Mouse (Mus musculus): Measurements from ENCODE around the gene Gm13272. TPM values are rescaled to one million over a fixed set of nuclear protein-coding genes. Genes with fewer than 3 reads are reported as not detected.
"Not testable (repeated sequence)": the region's sequence is repeated elsewhere in the genome, so short reads cannot be mapped to it uniquely, and the experiment has no call there.

The Gm13272 gene
- polyA plus RNA-seq, 1 experiment from 2014 or later, result not detected

DNA sequence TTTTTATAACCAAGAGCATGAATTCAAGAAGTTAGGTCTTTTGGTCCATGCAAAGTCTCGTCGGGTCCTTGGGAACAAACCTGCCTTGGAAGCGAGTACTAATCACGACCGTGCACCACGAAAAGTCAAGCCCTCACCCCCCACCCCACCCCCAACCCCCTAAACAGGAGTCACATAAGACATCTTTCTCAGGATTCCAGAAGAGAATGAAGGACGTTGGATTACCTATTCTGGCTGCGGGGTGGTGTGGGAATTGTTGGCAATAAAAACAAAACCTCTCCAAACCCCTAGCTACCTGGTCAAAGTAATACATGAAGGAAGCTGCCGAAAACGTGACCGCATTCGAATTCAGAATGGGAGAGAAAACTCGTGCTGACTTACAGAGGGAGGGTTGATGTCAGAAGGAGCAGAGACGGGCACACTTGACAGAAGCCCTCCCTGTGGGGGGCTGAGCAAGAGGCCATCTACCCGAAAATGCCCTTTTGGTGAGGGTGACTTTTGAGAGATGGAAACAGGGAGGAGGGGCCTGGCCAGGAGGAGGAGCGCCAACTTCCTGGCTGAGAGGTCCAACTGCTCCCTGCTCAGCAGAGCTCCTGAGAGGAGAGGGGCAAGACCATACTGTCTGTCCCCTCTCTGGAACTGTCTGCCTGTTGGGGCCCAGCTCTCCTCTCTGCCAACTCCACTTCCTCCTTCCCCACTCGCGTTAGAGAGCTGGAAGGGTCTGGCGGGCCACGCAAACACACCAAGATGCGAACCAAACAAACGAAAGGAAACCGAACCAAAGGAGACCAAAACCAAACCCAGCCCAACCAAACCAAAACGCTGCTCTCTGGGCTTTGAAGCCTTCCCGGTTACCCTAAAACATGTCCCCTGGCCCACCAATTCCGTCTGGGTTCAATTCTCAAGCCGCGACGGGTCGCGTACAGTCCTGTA lies 22.8 kb upstream of the Gm13272 start:
- Histone ChIP-seq H3K4me3 (ENCODE audit: low read depth, low read length) (peak overlapping the region; percentile 42), H3K9ac (replicated peaks; ENCODE audit: low read depth, low read length) (peak overlapping the region; percentile 52), H3K27ac (ENCODE audit: low read length) (peak overlapping the region; percentile 93), H3K4me2 (replicated peaks; ENCODE audit: low read depth, low read length) (peak overlapping the region; percentile 61)
- not testable (repeated sequence) for H3K36me3 ChIP-seq (ENCODE audit: control insufficient read depth, insufficient read depth, low read length); H3K27me3 ChIP-seq (ENCODE audit: control insufficient read depth, insufficient read depth, low read length); H3K9me3 ChIP-seq (ENCODE audit: control insufficient read depth, low read depth, low read length); ATAC-seq (ENCODE audit: insufficient number of reproducible peaks, insufficient read depth, low FRiP score, low read depth); H3K4me1 ChIP-seq (ENCODE audit: control insufficient read depth, insufficient read depth, low read length)
- 11% methylated on average over 28 of the region's 31 CpGs for WGBS

DNA sequence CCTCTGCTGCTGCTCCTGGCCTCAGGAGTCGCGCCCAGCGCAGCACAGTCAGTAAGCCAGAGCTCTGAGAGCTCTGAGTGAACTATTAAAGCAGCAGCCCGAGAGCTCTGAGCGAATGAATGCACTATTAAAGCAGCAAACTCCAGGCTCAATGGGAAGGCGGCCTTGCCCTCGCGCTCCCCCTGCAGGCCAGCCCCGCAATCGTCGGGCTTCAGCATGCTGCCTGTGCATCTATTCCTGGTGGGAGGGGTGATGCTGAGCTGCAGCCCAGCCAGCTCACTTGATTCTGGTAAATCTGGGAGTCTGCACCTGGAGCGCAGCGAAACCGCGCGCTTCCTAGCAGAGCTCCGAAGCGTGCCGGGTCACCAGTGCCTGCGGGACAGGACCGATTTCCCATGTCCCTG lies 22.0 kb upstream of the Gm13272 start:
- not testable (repeated sequence) for H3K36me3 ChIP-seq (ENCODE audit: control insufficient read depth, insufficient read depth, low read length); H3K27me3 ChIP-seq (ENCODE audit: control insufficient read depth, insufficient read depth, low read length); H3K9me3 ChIP-seq (ENCODE audit: control insufficient read depth, low read depth, low read length); H3K4me1 ChIP-seq (ENCODE audit: control insufficient read depth, insufficient read depth, low read length); H3K9ac ChIP-seq (replicated peaks; ENCODE audit: low read depth, low read length)
- Histone ChIP-seq H3K4me2 (replicated peaks; ENCODE audit: low read depth, low read length) (peak overlapping the region; percentile 61), H3K4me3 (ENCODE audit: low read depth, low read length) (peak overlapping the region; percentile 42), H3K27ac (ENCODE audit: low read length) (peak overlapping the region; percentile 93)
- 0% methylated on average over 11 of the region's 21 CpGs for WGBS
- ATAC-seq (ENCODE audit: insufficient number of reproducible peaks, insufficient read depth, low FRiP score, low read depth), result peak; percentile 99

DNA sequence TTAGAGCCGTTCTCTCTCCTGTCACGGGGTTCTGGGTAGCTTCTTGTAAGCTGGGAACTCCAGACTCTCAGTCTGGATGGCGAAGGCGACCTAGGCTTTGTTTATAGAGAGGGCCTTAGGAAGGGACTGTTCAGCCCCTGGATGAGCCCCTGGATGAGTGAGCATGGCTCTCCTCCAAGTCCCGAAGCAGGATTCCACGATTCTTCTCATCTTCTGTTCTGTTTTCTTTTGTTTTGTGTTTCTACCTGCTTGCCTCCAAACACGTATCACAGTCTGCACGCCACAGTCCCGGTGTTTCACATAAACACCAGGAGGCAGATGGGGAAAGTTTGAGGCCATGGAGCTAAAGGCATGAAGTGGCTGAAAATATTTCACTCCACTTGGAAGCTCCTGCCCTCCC lies 20.9 kb upstream of the Gm13272 start:
- H3K27ac ChIP-seq (ENCODE audit: low read length); H3K4me3 ChIP-seq (ENCODE audit: low read depth, low read length); ATAC-seq (ENCODE audit: insufficient number of reproducible peaks, insufficient read depth, low FRiP score, low read depth); H3K9me3 ChIP-seq (ENCODE audit: control insufficient read depth, low read depth, low read length); H3K27me3 ChIP-seq (ENCODE audit: control insufficient read depth, insufficient read depth, low read length); H3K36me3 ChIP-seq (ENCODE audit: control insufficient read depth, insufficient read depth, low read length); H3K4me2 ChIP-seq (replicated peaks; ENCODE audit: low read depth, low read length); H3K9ac ChIP-seq (replicated peaks; ENCODE audit: low read depth, low read length); H3K4me1 ChIP-seq (ENCODE audit: control insufficient read depth, insufficient read depth, low read length): not testable (repeated sequence)
- 85% methylated on average over 9 of the region's 9 CpGs for WGBS

DNA sequence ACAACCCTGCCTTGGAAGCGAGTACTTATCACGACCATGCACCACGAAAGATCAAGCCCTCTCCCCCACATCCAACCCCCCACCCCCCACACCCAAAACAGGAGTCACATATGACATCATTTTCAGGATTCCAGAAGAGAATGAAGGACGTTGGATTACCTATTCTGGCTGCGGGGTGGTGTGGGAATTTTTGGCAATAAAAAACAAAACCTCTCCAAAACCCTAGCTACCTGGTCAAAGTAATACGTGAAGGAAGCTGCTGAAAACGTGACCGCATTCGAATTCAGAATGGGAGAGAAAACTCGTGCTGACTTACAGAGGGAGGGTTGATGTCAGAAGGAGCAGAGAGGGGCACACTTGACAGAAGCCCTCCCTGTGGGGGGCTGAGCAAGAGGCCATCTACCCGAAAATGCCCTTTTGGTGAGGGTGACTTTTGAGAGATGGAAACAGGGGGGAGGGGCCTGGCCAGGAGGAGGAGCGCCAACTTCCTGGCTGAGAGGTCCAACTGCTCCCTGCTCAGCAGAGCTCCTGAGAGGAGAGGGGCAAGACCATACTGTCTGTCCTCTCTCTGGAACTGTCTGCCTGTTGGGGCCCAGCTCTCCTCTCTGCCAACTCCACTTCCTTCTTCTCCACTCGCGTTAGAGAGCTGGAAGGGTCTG lies 19.9 kb upstream of the Gm13272 start, which contains the start of gene Gm13283:
Gene Gm13283 (plus strand): TSS at position 510 of the 659 bp plus-strand sequence.
- ATAC-seq (ENCODE audit: insufficient number of reproducible peaks, insufficient read depth, low FRiP score, low read depth); H3K27ac ChIP-seq (ENCODE audit: low read length): not testable (repeated sequence)
- WGBS, result 24% methylated on average over 8 of the region's 14 CpGs

DNA sequence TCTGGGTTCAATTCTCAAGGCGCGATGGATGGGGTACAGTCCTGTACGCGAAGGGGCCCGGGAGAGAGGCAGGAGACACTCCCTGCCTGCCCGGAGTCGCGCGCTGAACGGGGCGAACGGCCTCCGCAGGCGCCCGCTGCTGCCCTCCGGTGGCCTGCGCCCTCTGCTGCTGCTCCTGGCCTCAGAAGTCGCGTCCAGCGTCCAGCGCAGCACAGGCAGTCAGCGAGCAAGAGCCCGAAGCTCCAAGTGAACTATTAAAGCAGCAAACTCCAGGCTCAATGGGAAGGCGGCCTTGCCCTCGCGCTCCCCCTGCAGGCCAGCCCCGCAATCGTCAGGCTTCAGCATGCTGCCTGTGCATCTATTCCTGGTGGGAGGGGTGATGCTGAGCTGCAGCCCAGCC lies 19.2 kb upstream of the Gm13272 start:
- Histone ChIP-seq H3K4me2 (replicated peaks; ENCODE audit: low read depth, low read length) (peak overlapping the region; percentile 30), H3K4me3 (ENCODE audit: low read depth, low read length) (peak overlapping the region; percentile 16; the same call in 1 of the 2 replicates)
- not testable (repeated sequence) for H3K36me3 ChIP-seq (ENCODE audit: control insufficient read depth, insufficient read depth, low read length); H3K27me3 ChIP-seq (ENCODE audit: control insufficient read depth, insufficient read depth, low read length); H3K9ac ChIP-seq (replicated peaks; ENCODE audit: low read depth, low read length); H3K9me3 ChIP-seq (ENCODE audit: control insufficient read depth, low read depth, low read length); H3K4me1 ChIP-seq (ENCODE audit: control insufficient read depth, insufficient read depth, low read length); H3K27ac ChIP-seq (ENCODE audit: low read length); ATAC-seq (ENCODE audit: insufficient number of reproducible peaks, insufficient read depth, low FRiP score, low read depth)
- 0% methylated on average over 21 of the region's 28 CpGs for WGBS

More for the DNA sequence above, 19.9 kb upstream of the Gm13272 start, which contains the start of gene Gm13283:
- H3K27me3 ChIP-seq (ENCODE audit: control insufficient read depth, insufficient read depth, low read length); H3K9ac ChIP-seq (replicated peaks; ENCODE audit: low read depth, low read length); H3K36me3 ChIP-seq (ENCODE audit: control insufficient read depth, insufficient read depth, low read length); H3K9me3 ChIP-seq (ENCODE audit: control insufficient read depth, low read depth, low read length); H3K4me1 ChIP-seq (ENCODE audit: control insufficient read depth, insufficient read depth, low read length): not testable (repeated sequence)
- Histone ChIP-seq H3K4me2 (replicated peaks; ENCODE audit: low read depth, low read length) (peak within 1 kb of the TSS; percentile 30), H3K4me3 (ENCODE audit: low read depth, low read length) (peak within 1 kb of the TSS; percentile 16; the same call in 1 of the 2 replicates)

DNA sequence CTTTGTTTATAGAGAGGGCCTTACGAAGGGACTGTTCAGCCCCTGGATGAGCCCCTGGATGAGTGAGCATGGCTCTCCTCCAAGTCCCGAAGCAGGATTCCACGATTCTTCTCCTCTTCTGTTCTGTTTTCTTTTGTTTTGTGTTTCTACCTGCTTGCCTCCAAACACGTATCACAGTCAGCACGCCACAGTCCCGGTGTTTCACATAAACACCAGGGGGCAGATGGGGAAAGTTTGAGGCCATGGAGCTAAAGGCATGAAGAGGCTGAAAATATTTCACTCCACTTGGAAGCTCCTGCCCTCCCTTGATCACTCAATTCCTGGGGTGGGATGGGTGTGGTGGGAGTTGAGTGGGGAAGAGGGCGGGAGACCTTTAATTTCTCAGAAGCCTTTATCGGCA lies 17.9 kb upstream of the Gm13272 start:
- 65% methylated on average over 6 of the region's 8 CpGs for WGBS
- not testable (repeated sequence) for H3K9me3 ChIP-seq (ENCODE audit: control insufficient read depth, low read depth, low read length); H3K4me1 ChIP-seq (ENCODE audit: control insufficient read depth, insufficient read depth, low read length); ATAC-seq (ENCODE audit: insufficient number of reproducible peaks, insufficient read depth, low FRiP score, low read depth); H3K9ac ChIP-seq (replicated peaks; ENCODE audit: low read depth, low read length); H3K36me3 ChIP-seq (ENCODE audit: control insufficient read depth, insufficient read depth, low read length); H3K27me3 ChIP-seq (ENCODE audit: control insufficient read depth, insufficient read depth, low read length); H3K27ac ChIP-seq (ENCODE audit: low read length); H3K4me2 ChIP-seq (replicated peaks; ENCODE audit: low read depth, low read length); H3K4me3 ChIP-seq (ENCODE audit: low read depth, low read length)

DNA sequence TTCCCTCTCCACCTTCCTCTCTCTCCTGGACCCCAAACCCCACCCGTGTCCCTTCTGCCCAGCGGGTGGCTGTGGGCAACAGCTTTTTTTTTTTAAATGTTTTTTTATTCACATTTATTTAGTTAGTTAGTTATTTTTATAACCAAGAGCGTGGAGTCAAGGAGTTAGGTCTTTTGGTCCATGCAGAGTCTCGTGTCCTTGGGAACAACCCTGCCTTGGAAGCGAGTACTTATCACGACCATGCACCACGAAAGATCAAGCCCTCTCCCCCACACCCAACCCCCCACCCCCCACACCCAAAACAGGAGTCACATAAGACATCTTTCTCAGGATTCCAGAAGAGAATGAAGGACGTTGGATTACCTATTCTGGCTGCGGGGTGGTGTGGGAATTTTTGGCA lies 17.3 kb upstream of the Gm13272 start:
- H3K9me3 ChIP-seq (ENCODE audit: control insufficient read depth, low read depth, low read length); ATAC-seq (ENCODE audit: insufficient number of reproducible peaks, insufficient read depth, low FRiP score, low read depth); H3K27ac ChIP-seq (ENCODE audit: low read length); H3K4me2 ChIP-seq (replicated peaks; ENCODE audit: low read depth, low read length); H3K9ac ChIP-seq (replicated peaks; ENCODE audit: low read depth, low read length); H3K4me3 ChIP-seq (ENCODE audit: low read depth, low read length); H3K36me3 ChIP-seq (ENCODE audit: control insufficient read depth, insufficient read depth, low read length); H3K27me3 ChIP-seq (ENCODE audit: control insufficient read depth, insufficient read depth, low read length); H3K4me1 ChIP-seq (ENCODE audit: control insufficient read depth, insufficient read depth, low read length): not testable (repeated sequence)
- WGBS, result 64% methylated on average over 9 of the region's 9 CpGs

DNA sequence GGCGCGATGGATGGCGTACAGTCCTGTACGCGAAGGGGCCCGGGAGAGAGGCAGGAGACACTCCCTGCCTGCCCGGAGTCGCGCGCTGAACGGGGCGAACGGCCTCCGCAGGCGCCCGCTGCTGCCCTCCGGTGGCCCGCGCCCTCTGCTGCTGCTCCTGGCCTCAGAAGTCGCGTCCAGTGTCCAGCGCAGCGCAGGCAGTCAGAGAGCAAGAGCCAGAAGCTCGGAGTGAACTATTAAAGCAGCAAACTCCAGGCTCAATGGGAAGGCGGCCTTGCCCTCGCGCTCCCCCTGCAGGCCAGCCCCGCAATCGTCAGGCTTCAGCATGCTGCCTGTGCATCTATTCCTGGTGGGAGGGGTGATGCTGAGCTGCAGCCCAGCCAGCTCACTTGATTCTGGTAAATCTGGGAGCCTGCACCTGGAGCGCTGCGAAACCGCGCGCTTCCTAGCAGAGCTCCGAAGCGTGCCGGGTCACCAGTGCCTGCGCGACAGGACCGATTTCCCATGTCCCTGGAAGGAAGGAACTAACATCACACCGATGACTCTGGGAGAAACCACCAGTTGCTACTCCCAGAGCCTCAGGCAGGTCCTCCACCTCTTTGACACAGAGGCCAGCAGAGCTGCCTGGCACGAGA lies 16.1 kb upstream of the Gm13272 start:
- not testable (repeated sequence) for H3K36me3 ChIP-seq (ENCODE audit: control insufficient read depth, insufficient read depth, low read length); ATAC-seq (ENCODE audit: insufficient number of reproducible peaks, insufficient read depth, low FRiP score, low read depth); H3K9me3 ChIP-seq (ENCODE audit: control insufficient read depth, low read depth, low read length); H3K27me3 ChIP-seq (ENCODE audit: control insufficient read depth, insufficient read depth, low read length); H3K4me1 ChIP-seq (ENCODE audit: control insufficient read depth, insufficient read depth, low read length); H3K9ac ChIP-seq (replicated peaks; ENCODE audit: low read depth, low read length)
- Histone ChIP-seq H3K4me3 (ENCODE audit: low read depth, low read length) (peak overlapping the region; percentile 17; the same call in 1 of the 2 replicates), H3K27ac (ENCODE audit: low read length) (peak overlapping the region; percentile 27; the same call in 1 of the 2 replicates), H3K4me2 (replicated peaks; ENCODE audit: low read depth, low read length) (peak overlapping the region; percentile 35; the same call in 1 of the 2 replicates)
- WGBS, result 5% methylated on average over 23 of the region's 42 CpGs

Measured in stomach, embryonic 14.5 days (tissue).